Mouse (Mus musculus): ENCODE results near the gene Map10.

GRCm38 (mm10) chr8:125678854-125679648, 9.4 kb downstream of the Map10 start:
- TF ChIP-seq POLR2A (IDR thresholded peaks at IDR 0.05; ENCODE audit: insufficient read length, low read depth) (no peak), E2F4 (IDR thresholded peaks at IDR 0.05; ENCODE audit: insufficient read depth) (no peak), MAX (IDR thresholded peaks at IDR 0.05; ENCODE audit: low read depth) (no peak), TCF12 (IDR thresholded peaks at IDR 0.05; ENCODE audit: insufficient read depth, poor library complexity, severe bottlenecking) (no peak)

Data from myocyte (in vitro differentiated cells).